ENCODE assay signal across 11 mouse cellular contexts in the genomic region with DNA sequence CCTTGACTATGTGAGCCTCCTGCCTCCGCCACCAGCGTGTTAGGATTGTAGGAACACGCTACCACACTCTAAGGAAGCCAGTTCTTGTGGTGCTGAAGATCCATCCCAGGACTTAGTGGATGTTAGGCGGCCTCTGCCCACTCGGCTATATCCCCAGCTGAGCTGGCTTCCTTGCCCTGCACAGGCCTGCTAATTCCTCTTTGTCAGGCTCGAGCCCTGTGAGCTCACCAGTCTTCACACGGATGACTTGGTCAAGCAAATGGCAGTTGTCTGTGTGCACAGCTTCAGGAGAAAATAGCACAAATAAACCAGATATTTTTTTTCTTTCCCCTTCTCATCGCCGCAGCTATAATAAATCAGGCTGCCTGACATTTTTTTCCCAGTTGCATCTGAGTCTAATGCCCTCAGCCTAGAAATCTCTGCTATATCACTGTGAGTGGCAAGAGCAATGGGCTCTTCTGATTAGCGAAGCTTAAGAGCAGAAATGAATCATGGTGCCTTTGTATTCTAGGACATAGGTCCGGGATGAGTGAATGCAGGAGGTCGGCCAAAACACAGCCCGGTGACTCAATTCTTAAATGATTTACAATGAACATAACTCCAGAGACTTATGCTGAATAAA. TPM values are rescaled to one million over a fixed set of nuclear protein-coding genes. Genes with fewer than 3 reads are reported as not detected.
A peak's percentile ranks its signal among the peaks of the same experiment; 100 is the strongest.
DNase-seq lines count a peak whose midpoint lies in the region; ATAC-seq lines count a peak whose summit lies in the region.
"Had no signal": no experiment of that assay in that cellular context is flagged by ENCODE, and none has a peak within 500 bp of the region (broad histone marks: within the 10 kb centered on the region; RNA-seq: fewer than 3 reads in every experiment).

No protein-coding gene starts in this region.

- no peaks in the 10 kb centered on the region for H3K9me3 ChIP-seq in forebrain, embryonic 16.5 days (ENCODE audit: control insufficient read depth, low read length)
- no peaks in the 10 kb centered on the region for H3K9me3 ChIP-seq in midbrain, embryonic 12.5 days
- H3K9me3 ChIP-seq: liver, embryonic 12.5 days had no signal

- no peak overlapping the region for H3K9ac ChIP-seq in forebrain, embryonic 16.5 days (replicated peaks; ENCODE audit: low read depth, low read length)
- H3K9ac ChIP-seq in midbrain, embryonic 12.5 days (replicated peaks): no peak overlapping the region; the same call in 1 of the 2 replicates
- H3K9ac ChIP-seq: liver, embryonic 12.5 days had no signal

- WGBS in forebrain, embryonic 16.5 days: 38% methylated on average over 13 of the region's 13 CpGs
- 39% methylated on average over 13 of the region's 13 CpGs for WGBS in midbrain, embryonic 12.5 days

- peak; percentile 28 to 30 for DNase-seq in cerebellum, postnatal 14 days
- DNase-seq in cerebellum, postnatal 25 days: no peak
- peak; percentile 72 for DNase-seq in retina, postnatal 1 day
- no peak for DNase-seq in urinary bladder, postnatal 4 days (ENCODE audit: low spot score in 2 of 2)
- DNase-seq in layer of hippocampus, postnatal 25 days (ENCODE audit: extremely low spot score in 1 of 2, low spot score in 1 of 2): no peak
- no peak for DNase-seq in lung, postnatal 4 days
- DNase-seq: gastrocnemius, postnatal 25 days; kidney, adult 18-20 months had no signal

- H3K4me2 ChIP-seq in forebrain, embryonic 16.5 days (ENCODE audit: low read length): no peak overlapping the region
- no peak overlapping the region for H3K4me2 ChIP-seq in midbrain, embryonic 12.5 days (replicated peaks)
- H3K4me2 ChIP-seq: liver, embryonic 12.5 days had no signal

- H3K27ac ChIP-seq in forebrain, embryonic 16.5 days (ENCODE audit: low read length): no peak overlapping the region
- H3K27ac ChIP-seq in midbrain, embryonic 12.5 days (replicated peaks): peak overlapping the region; percentile 76
- H3K27ac ChIP-seq: liver, embryonic 12.5 days had no signal

- ATAC-seq in forebrain, embryonic 16.5 days: 0 out of 2 replicates have a peak, but pooled peaks have one; percentile 45
- ATAC-seq in midbrain, embryonic 12.5 days (ENCODE audit: low FRiP score, low read depth): peak; percentile 65
- ATAC-seq: liver, embryonic 12.5 days had no signal

- peaks cover 8% of the 10 kb centered on the region; the same call in 1 of the 2 replicates for H3K4me1 ChIP-seq in forebrain, embryonic 16.5 days (replicated peaks; ENCODE audit: control insufficient read depth, insufficient read depth, low read length)
- H3K4me1 ChIP-seq in midbrain, embryonic 12.5 days: peaks cover 14% of the 10 kb centered on the region; the same call in 1 of the 2 replicates
- H3K4me1 ChIP-seq: liver, embryonic 12.5 days had no signal

- H3K4me3 ChIP-seq in forebrain, embryonic 16.5 days (replicated peaks; ENCODE audit: low read length): no peak overlapping the region
- no peak overlapping the region for H3K4me3 ChIP-seq in midbrain, embryonic 12.5 days
- H3K4me3 ChIP-seq: liver, embryonic 12.5 days had no signal

- no peaks in the 10 kb centered on the region for H3K27me3 ChIP-seq in forebrain, embryonic 16.5 days (replicated peaks; ENCODE audit: control insufficient read depth, insufficient read depth, low read length)
- H3K27me3 ChIP-seq in midbrain, embryonic 12.5 days: peaks cover 22% of the 10 kb centered on the region
- H3K27me3 ChIP-seq: liver, embryonic 12.5 days had no signal

- H3K36me3 ChIP-seq in forebrain, embryonic 16.5 days (ENCODE audit: control insufficient read depth, insufficient read depth): no peaks in the 10 kb centered on the region
- no peaks in the 10 kb centered on the region for H3K36me3 ChIP-seq in midbrain, embryonic 12.5 days
- H3K36me3 ChIP-seq: liver, embryonic 12.5 days had no signal

RNA-seq across cellular contexts. Expression of a gene that starts 16.4 kb away (rescaled TPM):
- polyA plus RNA-seq in forebrain, embryonic 16.5 days (2015; fragmentation: Nextera tagmentation; extraction: Ambion mirVana): 50.5 and 56.6 TPM in 2 replicates
- polyA plus RNA-seq in midbrain, embryonic 12.5 days (2016; fragmentation: Nextera tagmentation; extraction: Ambion mirVana): 70.7 and 73.6 TPM in 2 replicates
- 10 to 100 TPM; 70.5 to 83.3 TPM for total RNA-seq in layer of hippocampus, postnatal 25 days (2021)
- total RNA-seq: gastrocnemius, postnatal 25 days had no signal
- polyA plus RNA-seq: liver, embryonic 12.5 days had no signal

Comparison
In these comparisons a context has a peak if more than half of its experiments do, and no peak if none do; other contexts are left out.
1. DNase-seq: peak in cerebellum, postnatal 14 days (2 of 2) and retina, postnatal 1 day (single experiment); none in cerebellum, postnatal 25 days (0 of 2), urinary bladder, postnatal 4 days (0 of 2), layer of hippocampus, postnatal 25 days (0 of 2) and lung, postnatal 4 days (0 of 2).